ENCODE assay signal across 10 mouse cellular contexts in the genomic region with DNA sequence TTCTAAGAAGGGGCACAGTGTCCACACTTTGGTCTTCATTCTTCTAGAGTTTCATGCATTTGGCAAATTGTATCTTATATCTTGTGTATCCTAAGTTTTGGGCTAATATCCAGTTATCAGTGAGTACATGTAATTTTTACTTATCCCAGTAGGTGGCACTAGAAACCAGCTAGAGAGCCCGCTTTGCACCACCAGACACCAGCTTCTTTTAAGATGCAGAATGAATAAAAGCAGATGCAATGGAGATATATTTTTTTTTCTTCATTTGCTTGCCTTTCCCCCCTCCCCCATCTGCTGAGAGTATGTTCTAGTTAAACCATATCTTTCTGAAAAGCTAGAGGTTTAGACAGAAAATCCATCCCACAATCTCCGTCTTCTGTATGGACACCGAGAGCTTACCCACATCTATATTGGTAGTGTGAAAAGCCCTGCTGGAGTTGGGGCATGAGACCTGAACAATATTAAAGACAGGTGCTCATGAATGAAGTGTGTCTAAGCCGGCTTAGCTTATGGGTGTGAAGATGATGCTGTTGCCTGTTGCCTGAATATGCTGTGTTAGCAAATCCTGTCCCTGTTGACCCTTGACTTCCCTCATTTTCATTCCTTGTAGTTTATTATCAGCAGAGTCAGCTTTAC. TPM values are rescaled to one million over a fixed set of nuclear protein-coding genes. Genes with fewer than 3 reads are reported as not detected.
DNase-seq lines count a peak whose midpoint lies in the region; ATAC-seq and TF ChIP-seq lines count a peak whose summit lies in the region.
"Had no signal": no experiment of that assay in that cellular context is flagged by ENCODE, and none has a peak within 500 bp of the region (broad histone marks: within the 10 kb centered on the region; RNA-seq: fewer than 3 reads in every experiment).

No protein-coding gene starts in this region.

- no peaks in the 10 kb centered on the region for H3K36me3 ChIP-seq in forebrain, embryonic 13.5 days (ENCODE audit: poor library complexity, severe bottlenecking)
- no peaks in the 10 kb centered on the region for H3K36me3 ChIP-seq in forebrain, embryonic 10.5 days (replicated peaks)
- no peaks in the 10 kb centered on the region for H3K36me3 ChIP-seq in liver, embryonic 14.5 days (replicated peaks; ENCODE audit: control insufficient read depth, insufficient read depth, low read depth)
- H3K36me3 ChIP-seq in liver, embryonic 12.5 days = no peaks in the 10 kb centered on the region
- no peaks in the 10 kb centered on the region for H3K36me3 ChIP-seq in lung, embryonic 14.5 days (ENCODE audit: insufficient read depth)
- H3K36me3 ChIP-seq: G1E; limb, embryonic 12.5 days had no signal

- TF ChIP-seq CTCF in liver, embryonic 14.5 days (IDR thresholded peaks at IDR 0.05; ENCODE audit: low read depth) = peak; percentile 37; the same call in 1 of the 2 replicates
- TF ChIP-seq CTCF in lung, embryonic 14.5 days (IDR thresholded peaks at IDR 0.05; ENCODE audit: low read depth) = peak; percentile 69

- no peak overlapping the region for H3K4me2 ChIP-seq in forebrain, embryonic 13.5 days
- no peak overlapping the region for H3K4me2 ChIP-seq in liver, embryonic 14.5 days (ENCODE audit: low read depth)
- H3K4me2 ChIP-seq in liver, embryonic 12.5 days = no peak overlapping the region
- H3K4me2 ChIP-seq in lung, embryonic 14.5 days = no peak overlapping the region
- H3K4me2 ChIP-seq: limb, embryonic 12.5 days had no signal

- TF ChIP-seq EP300 in liver, embryonic 14.5 days (IDR thresholded peaks at IDR 0.05; ENCODE audit: low read depth) = no peak

- no peak overlapping the region for H3K4me3 ChIP-seq in forebrain, embryonic 13.5 days
- H3K4me3 ChIP-seq in forebrain, embryonic 10.5 days = no peak overlapping the region
- no peak overlapping the region for H3K4me3 ChIP-seq in liver, embryonic 14.5 days (ENCODE audit: insufficient read depth in 1 of 2, low read depth in 2 of 2, low read length in 2 of 2)
- no peak overlapping the region for H3K4me3 ChIP-seq in liver, embryonic 12.5 days
- H3K4me3 ChIP-seq in lung, embryonic 14.5 days (ENCODE audit: low read depth, low read length) = no peak overlapping the region
- H3K4me3 ChIP-seq: limb, embryonic 12.5 days had no signal

- H3K4me1 ChIP-seq in forebrain, embryonic 13.5 days = no peaks in the 10 kb centered on the region
- H3K4me1 ChIP-seq in forebrain, embryonic 10.5 days = peaks cover 5% of the 10 kb centered on the region; the same call in 1 of the 2 replicates
- no peaks in the 10 kb centered on the region for H3K4me1 ChIP-seq in liver, embryonic 14.5 days (replicated peaks; ENCODE audit: control insufficient read depth in 2 of 2, insufficient read depth in 2 of 2, low read length in 1 of 2)
- no peaks in the 10 kb centered on the region for H3K4me1 ChIP-seq in liver, embryonic 12.5 days
- H3K4me1 ChIP-seq in lung, embryonic 14.5 days (ENCODE audit: insufficient read depth) = no peaks in the 10 kb centered on the region
- H3K4me1 ChIP-seq: limb, embryonic 12.5 days had no signal

- no peaks in the 10 kb centered on the region for H3K27me3 ChIP-seq in forebrain, embryonic 13.5 days
- no peaks in the 10 kb centered on the region for H3K27me3 ChIP-seq in forebrain, embryonic 10.5 days (ENCODE audit: poor library complexity, severe bottlenecking)
- no peaks in the 10 kb centered on the region for H3K27me3 ChIP-seq in liver, embryonic 14.5 days (ENCODE audit: control insufficient read depth, insufficient read depth, low read length)
- H3K27me3 ChIP-seq in liver, embryonic 12.5 days (replicated peaks) = no peaks in the 10 kb centered on the region
- H3K27me3 ChIP-seq in lung, embryonic 14.5 days (ENCODE audit: insufficient read depth, low read length) = no peaks in the 10 kb centered on the region
- H3K27me3 ChIP-seq: limb, embryonic 12.5 days had no signal

- DNase-seq in forebrain, embryonic 10.5 days (ENCODE audit: extremely low spot score, low spot score) = no peak
- DNase-seq in liver, embryonic 14.5 days (ENCODE audit: low read depth in 3 of 3, low spot score in 3 of 3) = no peak
- peak; percentile 37 to 71 for DNase-seq in cerebellum, postnatal 14 days
- DNase-seq in lung, embryonic 14.5 days = peak; percentile 83
- no peak for DNase-seq in urinary bladder, adult 18-20 months (ENCODE audit: low spot score in 2 of 2)

- H3K9me3 ChIP-seq in forebrain, embryonic 13.5 days (replicated peaks) = no peaks in the 10 kb centered on the region
- H3K9me3 ChIP-seq in forebrain, embryonic 10.5 days = no peaks in the 10 kb centered on the region
- no peaks in the 10 kb centered on the region for H3K9me3 ChIP-seq in liver, embryonic 14.5 days (ENCODE audit: control insufficient read depth, low read length)
- H3K9me3 ChIP-seq in liver, embryonic 12.5 days (replicated peaks) = no peaks in the 10 kb centered on the region
- no peaks in the 10 kb centered on the region for H3K9me3 ChIP-seq in lung, embryonic 14.5 days (ENCODE audit: low read depth, low read length)

- 57% methylated on average over 4 of the region's 4 CpGs for WGBS in forebrain, embryonic 13.5 days
- WGBS in forebrain, embryonic 10.5 days = 59% methylated on average over 4 of the region's 4 CpGs
- 50% methylated on average over 4 of the region's 4 CpGs for WGBS in liver, embryonic 14.5 days (ENCODE audit: insufficient replicate concordance)
- 57% methylated on average over 4 of the region's 4 CpGs for WGBS in liver, embryonic 12.5 days (ENCODE audit: insufficient replicate concordance)
- WGBS in lung, embryonic 14.5 days = 56% methylated on average over 4 of the region's 4 CpGs

- no peak overlapping the region for H3K9ac ChIP-seq in forebrain, embryonic 13.5 days
- H3K9ac ChIP-seq in liver, embryonic 14.5 days (replicated peaks) = no peak overlapping the region
- H3K9ac ChIP-seq in liver, embryonic 12.5 days = no peak overlapping the region
- H3K9ac ChIP-seq in lung, embryonic 14.5 days = no peak overlapping the region
- H3K9ac ChIP-seq: limb, embryonic 12.5 days had no signal

- ATAC-seq in forebrain, embryonic 13.5 days = peak; percentile 58
- ATAC-seq in liver, embryonic 14.5 days (ENCODE audit: insufficient read depth) = no peak
- ATAC-seq in liver, embryonic 12.5 days = no peak
- ATAC-seq in lung, embryonic 14.5 days (ENCODE audit: insufficient read depth) = no peak
- no peak for ATAC-seq in activated CD4-positive, CD25-positive, alpha-beta regulatory T cell, adult 4 months

- H3K27ac ChIP-seq in forebrain, embryonic 13.5 days = no peak overlapping the region
- H3K27ac ChIP-seq in forebrain, embryonic 10.5 days = no peak overlapping the region
- no peak overlapping the region for H3K27ac ChIP-seq in liver, embryonic 14.5 days
- H3K27ac ChIP-seq in liver, embryonic 12.5 days = no peak overlapping the region
- H3K27ac ChIP-seq in lung, embryonic 14.5 days (ENCODE audit: low read depth) = no peak overlapping the region
- H3K27ac ChIP-seq: limb, embryonic 12.5 days had no signal

RNA-seq across cellular contexts. Expression of a gene that starts 21.0 kb away (rescaled TPM):
- 2.9 and 4.2 TPM in 2 replicates for polyA plus RNA-seq in forebrain, embryonic 13.5 days (2015; fragmentation: Nextera tagmentation; extraction: Ambion mirVana)
- polyA plus RNA-seq in forebrain, embryonic 10.5 days (2016; fragmentation: Nextera tagmentation; extraction: Ambion mirVana) = 0.11 and 0.35 TPM in 2 replicates
- polyA plus RNA-seq in liver, embryonic 14.5 days (2012; rRNA removed) = 0.08 TPM in 1 of 2 replicates, not detected in the other
- not detected in 2 replicates for polyA plus RNA-seq in liver, embryonic 14.5 days (2014; fragmentation: Nextera tagmentation; extraction: Ambion mirVana)
- polyA plus RNA-seq in liver, embryonic 12.5 days (2016; fragmentation: Nextera tagmentation; extraction: Ambion mirVana) = 0.33 and 0.50 TPM in 2 replicates
- polyA plus RNA-seq in lung, embryonic 14.5 days (2014; fragmentation: Nextera tagmentation; extraction: Ambion mirVana) = 2.8 and 3.3 TPM in 2 replicates
- polyA plus RNA-seq in activated CD4-positive, CD25-positive, alpha-beta regulatory T cell, adult 4 months (2017; shearing (Covaris generic)) = under 1 TPM in 1 of 2 experiments, not detected in 1; 0.05 TPM
- polyA plus RNA-seq: G1E had no signal

RNA-seq across cellular contexts. Expression of a gene that starts 43.7 kb away (rescaled TPM):
- polyA plus RNA-seq in forebrain, embryonic 13.5 days (2015; fragmentation: Nextera tagmentation; extraction: Ambion mirVana) = 0.08 TPM in 1 of 2 replicates, not detected in the other
- not detected in 2 replicates for polyA plus RNA-seq in forebrain, embryonic 10.5 days (2016; fragmentation: Nextera tagmentation; extraction: Ambion mirVana)
- polyA plus RNA-seq in liver, embryonic 14.5 days (2012; rRNA removed) = 0.01 TPM in 2 replicates
- not detected in 2 replicates for polyA plus RNA-seq in liver, embryonic 14.5 days (2014; fragmentation: Nextera tagmentation; extraction: Ambion mirVana)
- not detected in 2 replicates for polyA plus RNA-seq in liver, embryonic 12.5 days (2016; fragmentation: Nextera tagmentation; extraction: Ambion mirVana)
- polyA plus RNA-seq in lung, embryonic 14.5 days (2014; fragmentation: Nextera tagmentation; extraction: Ambion mirVana) = not detected in 2 replicates
- not detected for polyA plus RNA-seq in activated CD4-positive, CD25-positive, alpha-beta regulatory T cell, adult 4 months (2017; shearing (Covaris generic))
- polyA plus RNA-seq: G1E; limb, embryonic 12.5 days had no signal

Comparison
In these comparisons a context has a peak if more than half of its experiments do, and no peak if none do; other contexts are left out.
1. DNase-seq: peak in cerebellum, postnatal 14 days (2 of 2) and lung, embryonic 14.5 days (single experiment); none in forebrain, embryonic 10.5 days (single experiment), liver, embryonic 14.5 days (0 of 3) and urinary bladder, adult 18-20 months (0 of 2).